Mouse (Mus musculus) kidney, adult 9 months (tissue): Measurements from ENCODE around the gene Edc3.
A peak's percentile ranks its signal among the peaks of the same experiment; 100 is the strongest.

Source experiments
- DNase-seq: peaks from one replicate; pipeline ENCODE4 v3.0.0; 2022

Edc3 gene

GRCm38 (mm10) chr9:57762563-57762991 lies 54.2 kb downstream of the Edc3 start:
- peak; percentile 72 for DNase-seq

GRCm38 (mm10) chr9:57764147-57764973 lies 56.0 kb downstream of the Edc3 start:
- DNase-seq = peak; percentile 88

GRCm38 (mm10) chr9:57764974-57765363 lies 56.6 kb downstream of the Edc3 start:
- peak; percentile 95 for DNase-seq

- no peak for DNase-seq
These were observed 57.3 kb downstream of the Edc3 start, which contains the start of gene Clk3 for GRCm38 (mm10) chr9:57765364-57766351. Clk3 (minus strand) TSS chr9:57765860.

GRCm38 (mm10) chr9:57766431-57766830 lies 58.1 kb downstream of the Edc3 start:
- no peak for DNase-seq

- DNase-seq = peak; percentile 14
These were observed 58.9 kb downstream of the Edc3 start for GRCm38 (mm10) chr9:57767231-57767630.

GRCm38 (mm10) chr9:57769539-57770069 lies 61.3 kb downstream of the Edc3 start:
- no peak for DNase-seq

GRCm38 (mm10) chr9:57770214-57770613 lies 61.9 kb downstream of the Edc3 start:
- no peak for DNase-seq

GRCm38 (mm10) chr9:57770836-57771235 lies 62.5 kb downstream of the Edc3 start:
- DNase-seq = no peak

- no peak for DNase-seq
These were observed 65.4 kb downstream of the Edc3 start for GRCm38 (mm10) chr9:57773754-57774153.

- peak; percentile 44 for DNase-seq
These were observed 65.8 kb downstream of the Edc3 start for GRCm38 (mm10) chr9:57774168-57774567.

GRCm38 (mm10) chr9:57775026-57775425 lies 66.7 kb downstream of the Edc3 start:
- no peak for DNase-seq

GRCm38 (mm10) chr9:57775736-57776135 lies 67.4 kb downstream of the Edc3 start:
- no peak for DNase-seq

- no peak for DNase-seq
These were observed 74.3 kb downstream of the Edc3 start for GRCm38 (mm10) chr9:57782656-57783055.

GRCm38 (mm10) chr9:57789733-57790132 lies 81.4 kb downstream of the Edc3 start:
- no peak for DNase-seq

GRCm38 (mm10) chr9:57797456-57797855 lies 89.1 kb downstream of the Edc3 start:
- peak; percentile 38 for DNase-seq

- DNase-seq = peak; percentile 7
These were observed 90.4 kb downstream of the Edc3 start for GRCm38 (mm10) chr9:57798725-57799253.

GRCm38 (mm10) chr9:57800325-57800975 lies 92.1 kb downstream of the Edc3 start:
- DNase-seq = no peak
